Mouse (Mus musculus): ENCODE data around the gene Pcyt1a. TPM values are rescaled to one million over a fixed set of nuclear protein-coding genes. Genes with fewer than 3 reads are reported as not detected.

Pcyt1a gene
- total and polyA plus RNA-seq, 3 experiments: 36.9 to 53.7 TPM; not detected in 1

GRCm38 (mm10) chr16:32462950-32463349 lies 32.2 kb downstream of the Pcyt1a start:
- no peaks in the 10 kb centered on the region for H3K79me2 ChIP-seq (ENCODE audit: control insufficient read depth, insufficient read depth, low read length, poor library complexity)
- H3K27ac ChIP-seq (ENCODE audit: control insufficient read depth, low read depth, low read length): no peak overlapping the region
- no peak for DNase-seq (ENCODE audit: low read depth, low spot score)
- peaks cover 4 to 5% of the 10 kb centered on the region in 2 experiments for H3K4me1 ChIP-seq (ENCODE audit: control insufficient read depth in 1 of 2, insufficient read depth in 2 of 2, low read length in 2 of 2)
- no peaks in the 10 kb centered on the region for H3K9me3 ChIP-seq (replicated peaks; ENCODE audit: insufficient read depth, low read length)
- no peak overlapping the region for H3K4me3 ChIP-seq (ENCODE audit: control insufficient read depth in 1 of 2, insufficient read depth in 1 of 2, low read depth in 2 of 2, low read length in 2 of 2)
- no peak overlapping the region for H3K9ac ChIP-seq (ENCODE audit: control insufficient read depth, low read depth, low read length, poor library complexity, severe bottlenecking)
- TF ChIP-seq MAFK (IDR thresholded peaks at IDR 0.05; ENCODE audit: borderline replicate concordance, low read depth, low read length) (no peak), MAX (IDR thresholded peaks at IDR 0.05; ENCODE audit: low read length) (no peak), SIN3A (IDR thresholded peaks at IDR 0.05; ENCODE audit: low read length) (no peak)
- no peaks in the 10 kb centered on the region for H3K27me3 ChIP-seq (ENCODE audit: control insufficient read depth in 1 of 2, insufficient read depth in 2 of 2, low read length in 2 of 2)
- peaks cover 8 to 10% of the 10 kb centered on the region in 2 experiments for H3K36me3 ChIP-seq (ENCODE audit: control insufficient read depth in 1 of 2, insufficient read depth in 2 of 2, low read length in 2 of 2)

- Histone ChIP-seq H3K27ac (ENCODE audit: control insufficient read depth, low read depth, low read length) (peak overlapping the region; percentile 26), H3K9me3 (replicated peaks; ENCODE audit: insufficient read depth, low read length) (no peaks in the 10 kb centered on the region), H3K36me3 (ENCODE audit: control insufficient read depth in 1 of 2, insufficient read depth in 2 of 2, low read length in 2 of 2) (peaks cover 8 to 14% of the 10 kb centered on the region in 2 experiments), H3K4me3 (ENCODE audit: control insufficient read depth in 1 of 2, insufficient read depth in 1 of 2, low read depth in 2 of 2, low read length in 2 of 2) (no peak overlapping the region), H3K4me1 (ENCODE audit: control insufficient read depth in 1 of 2, insufficient read depth in 2 of 2, low read length in 2 of 2) (peaks cover 5 to 8% of the 10 kb centered on the region in 2 experiments), H3K27me3 (ENCODE audit: control insufficient read depth in 1 of 2, insufficient read depth in 2 of 2, low read length in 2 of 2) (no peaks in the 10 kb centered on the region), H3K79me2 (ENCODE audit: control insufficient read depth, insufficient read depth, low read length, poor library complexity) (no peaks in the 10 kb centered on the region), H3K9ac (ENCODE audit: control insufficient read depth, low read depth, low read length, poor library complexity, severe bottlenecking) (no peak overlapping the region)
- TF ChIP-seq SMC3 (IDR thresholded peaks at IDR 0.05; ENCODE audit: low read depth, low read length) (no peak), ETS1 (IDR thresholded peaks at IDR 0.05; ENCODE audit: low read depth, low read length) (peak; percentile 75), RAD21 (IDR thresholded peaks at IDR 0.05; ENCODE audit: low read depth, low read length) (no peak), UBTF (IDR thresholded peaks at IDR 0.05; ENCODE audit: borderline replicate concordance, insufficient read depth, low read depth, low read length) (no peak), ZC3H11A (IDR thresholded peaks at IDR 0.05; ENCODE audit: low read depth, low read length) (no peak), TBP (IDR thresholded peaks at IDR 0.05; ENCODE audit: low read depth, low read length) (no peak), MEF2A (IDR thresholded peaks at IDR 0.05; ENCODE audit: extremely low read depth, insufficient replicate concordance, low read depth, low read length, poor library complexity, severe bottlenecking) (no peak), ZMIZ1 (IDR thresholded peaks at IDR 0.05; ENCODE audit: low read depth, low read length) (no peak), TCF12 (IDR thresholded peaks at IDR 0.05; ENCODE audit: low read depth, low read length) (peak; percentile 49; the same call in 1 of the 2 replicates), USF2 (IDR thresholded peaks at IDR 0.05; ENCODE audit: borderline replicate concordance in 1 of 2, insufficient read depth in 1 of 2, low read depth in 1 of 2, low read length in 2 of 2) (no peak), POLR2AphosphoS5 (IDR thresholded peaks at IDR 0.05; ENCODE audit: borderline replicate concordance, low read depth, low read length) (no peak), EP300 (IDR thresholded peaks at IDR 0.05; ENCODE audit: low read depth in 1 of 2, low read length in 2 of 2) (peak; percentile 64 to 70; a peak in 2 of 4 replicates), BHLHE40 (IDR thresholded peaks at IDR 0.05; ENCODE audit: borderline replicate concordance, low read depth, low read length) (no peak), GATA1 (IDR thresholded peaks at IDR 0.05; ENCODE audit: low read depth, low read length) (peak; percentile 56; the same call in 1 of the 2 replicates), MAFK (IDR thresholded peaks at IDR 0.05; ENCODE audit: borderline replicate concordance, low read depth, low read length) (no peak), TAL1 (IDR thresholded peaks at IDR 0.05; ENCODE audit: low read length) (peak; percentile 24; the same call in 1 of the 2 replicates), SIN3A (IDR thresholded peaks at IDR 0.05; ENCODE audit: low read length) (0 out of 2 replicates have a peak, but pooled peaks have one; percentile 43), MYC (IDR thresholded peaks at IDR 0.05; ENCODE audit: low read depth, low read length) (no peak), MXI1 (IDR thresholded peaks at IDR 0.05; ENCODE audit: low read depth, low read length) (no peak), KAT2A (conservative IDR thresholded peaks at IDR 0.05; ENCODE audit: low read depth, low read length) (no peak), POLR2AphosphoS2 (IDR thresholded peaks at IDR 0.05; ENCODE audit: low read length) (no peak), MYB (IDR thresholded peaks at IDR 0.05; ENCODE audit: low read depth, low read length) (0 out of 2 replicates have a peak, but pooled peaks have one; percentile 36), CTCF (IDR thresholded peaks at IDR 0.05 in 2 of 3, conservative IDR thresholded peaks at IDR 0.05 in 1 of 3; ENCODE audit: control insufficient read depth in 1 of 3, insufficient read depth in 1 of 3, low read depth in 2 of 3, low read length in 3 of 3, poor library complexity in 1 of 3, severe bottlenecking in 1 of 3) (no peak), USF1 (IDR thresholded peaks at IDR 0.05; ENCODE audit: low read depth, low read length) (no peak), ZNF384 (IDR thresholded peaks at IDR 0.05; ENCODE audit: low read depth, low read length) (no peak)
- peak; percentile 51 for DNase-seq (ENCODE audit: low read depth, low spot score)
Measured at GRCm38 (mm10) chr16:32463426-32463825, 32.7 kb downstream of the Pcyt1a start.

Data from MEL (cell line).